Mouse (Mus musculus) lung, embryonic 16.5 days (tissue): ENCODE measurements at regions not wholly inside any gene's neighbourhood (a gene's known extent, or its start where the extent isn't known, plus 50 kb on each side); places are given as distances from the start of the nearest gene placed in this dataset.

ENCODE experiments used
- ATAC-seq: fragments of 200-750 bp; cut with Nextera tagmentation; 2 replicates; pipeline ENCODE4 v1.8.0; 2017; ENCODE audit warnings: low read depth, mild to moderate bottlenecking, moderate library complexity
- H3K27ac ChIP-seq: fragments of 300-500 bp; sonication (generic); 2 replicates; pipeline ENCODE4 v1.5.1; 2014; ENCODE audit warnings: mild to moderate bottlenecking, control low read depth, low read length
- H3K27me3 ChIP-seq: fragments of 300-500 bp; sonication (generic); 2 replicates; pipeline ENCODE4 v1.6.1; 2014; ENCODE audit warnings: low read depth, low read length, mixed read lengths; ENCODE audit not compliant: control insufficient read depth, insufficient read depth
- H3K36me3 ChIP-seq: fragments of 300-500 bp; sonication (generic); 2 replicates; pipeline ENCODE4 v1.6.1; 2014; ENCODE audit warnings: low read length; ENCODE audit not compliant: control insufficient read depth, insufficient read depth
- H3K4me1 ChIP-seq: fragments of 300-500 bp; sonication (generic); replicated peaks from 2 replicates; pipeline ENCODE4 v1.6.1; 2014; ENCODE audit warnings: low read length, mixed read lengths; ENCODE audit not compliant: control insufficient read depth, insufficient read depth
- H3K4me2 ChIP-seq: fragments of 300-500 bp; sonication (generic); 2 replicates; pipeline ENCODE4 v1.6.1; 2014; ENCODE audit warnings: low read depth, low read length, control low read depth
- H3K4me3 ChIP-seq: fragments of 300-500 bp; sonication (generic); 2 replicates; pipeline ENCODE4 v1.5.1; 2014; ENCODE audit warnings: mild to moderate bottlenecking, low read length, control low read depth
- H3K9ac ChIP-seq: fragments of 300-500 bp; sonication (generic); 2 replicates; pipeline ENCODE4 v1.6.1; 2014; ENCODE audit warnings: low read length, control low read depth
- H3K9me3 ChIP-seq: fragments of 300-500 bp; sonication (generic); 2 replicates; pipeline ENCODE4 v1.6.1; 2016; ENCODE audit warnings: low read length; ENCODE audit not compliant: control insufficient read depth
- WGBS: fragments of 180-500 bp; shearing (Covaris S2); extraction: QIAGEN DNeasy Blood & Tissue Kit; methylation state at CpG from one replicate; pipeline ENCODE4 v1.1.7; 2014; 5-methylcytosine and 5-hydroxymethylcytosine counted together

GRCm38 (mm10) chr16:29706996-29707395 is 127.9 kb downstream of the Opa1 start:
- no peak overlapping the region for H3K4me3 ChIP-seq
- H3K27ac ChIP-seq = no peak overlapping the region
- 95% methylated on average over 4 of the region's 4 CpGs for WGBS
- H3K4me2 ChIP-seq = no peak overlapping the region
- ATAC-seq = no peak
- H3K9me3 ChIP-seq = 0 out of 2 replicates have a peak, but pooled peaks cover 3% of the 10 kb centered on the region
- no peaks in the 10 kb centered on the region for H3K4me1 ChIP-seq
- H3K36me3 ChIP-seq = no peaks in the 10 kb centered on the region
- no peaks in the 10 kb centered on the region for H3K27me3 ChIP-seq
- H3K9ac ChIP-seq = no peak overlapping the region

DNA sequence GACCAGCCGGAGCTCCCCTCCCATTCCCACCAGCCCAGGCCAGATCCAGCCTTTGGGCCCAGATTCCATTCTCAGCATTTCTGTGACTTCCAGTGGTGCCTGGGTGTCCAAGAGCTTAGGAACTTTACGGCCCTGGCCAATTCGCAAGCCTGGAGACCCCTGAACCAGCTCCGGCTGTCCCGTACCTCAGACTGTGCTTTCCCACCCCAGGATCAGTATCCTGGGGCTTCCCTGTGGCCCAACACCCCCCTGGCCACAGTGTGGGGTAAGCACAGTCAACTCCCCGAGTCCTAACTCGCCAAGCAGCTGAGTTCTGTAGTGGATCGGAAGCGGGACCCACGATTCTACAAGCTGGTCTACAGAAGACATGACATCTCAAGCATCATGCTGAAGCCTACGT is 128.5 kb downstream of the Opa1 start:
- Histone ChIP-seq H3K4me2 (no peak overlapping the region), H3K9me3 (0 out of 2 replicates have a peak, but pooled peaks cover 3% of the 10 kb centered on the region), H3K9ac (no peak overlapping the region), H3K4me1 (no peaks in the 10 kb centered on the region), H3K27ac (no peak overlapping the region), H3K27me3 (no peaks in the 10 kb centered on the region), H3K36me3 (no peaks in the 10 kb centered on the region), H3K4me3 (no peak overlapping the region)
- no peak for ATAC-seq
- WGBS = 94% methylated on average over 11 of the region's 11 CpGs

- peak; percentile 88 for ATAC-seq
- no peak overlapping the region for H3K27ac ChIP-seq
- no peaks in the 10 kb centered on the region; the same call in 1 of the 2 replicates for H3K4me1 ChIP-seq
- WGBS = 42% methylated on average over 4 of the region's 4 CpGs
- H3K9me3 ChIP-seq = 0 out of 2 replicates have a peak, but pooled peaks cover 3% of the 10 kb centered on the region
- H3K27me3 ChIP-seq = no peaks in the 10 kb centered on the region
- no peak overlapping the region for H3K9ac ChIP-seq
- no peaks in the 10 kb centered on the region for H3K36me3 ChIP-seq
- no peak overlapping the region for H3K4me3 ChIP-seq
- H3K4me2 ChIP-seq = no peak overlapping the region
These were observed 129.9 kb downstream of the Opa1 start for GRCm38 (mm10) chr16:29709072-29709471.

GRCm38 (mm10) chr16:29711386-29711785 is 132.3 kb downstream of the Opa1 start:
- Histone ChIP-seq H3K4me1 (peaks cover 6% of the 10 kb centered on the region), H3K27ac (no peak overlapping the region), H3K9ac (no peak overlapping the region), H3K4me2 (no peak overlapping the region), H3K4me3 (no peak overlapping the region), H3K27me3 (no peaks in the 10 kb centered on the region), H3K9me3 (0 out of 2 replicates have a peak, but pooled peaks cover 3% of the 10 kb centered on the region), H3K36me3 (no peaks in the 10 kb centered on the region)
- ATAC-seq = no peak

- H3K36me3 ChIP-seq = no peaks in the 10 kb centered on the region
- no peak overlapping the region for H3K4me2 ChIP-seq
- WGBS = 64% methylated on average over 12 of the region's 12 CpGs
- H3K27me3 ChIP-seq = no peaks in the 10 kb centered on the region
- no peak overlapping the region for H3K4me3 ChIP-seq
- H3K4me1 ChIP-seq = peaks cover 6% of the 10 kb centered on the region
- H3K9me3 ChIP-seq = 0 out of 2 replicates have a peak, but pooled peaks cover 3% of the 10 kb centered on the region
- H3K9ac ChIP-seq = no peak overlapping the region
- no peak overlapping the region for H3K27ac ChIP-seq
- no peak for ATAC-seq
These were observed 133.0 kb downstream of the Opa1 start for GRCm38 (mm10) chr16:29711912-29712681.

GRCm38 (mm10) chr16:29714612-29715127 is 135.5 kb downstream of the Opa1 start:
- Histone ChIP-seq H3K4me2 (no peak overlapping the region), H3K9me3 (0 out of 2 replicates have a peak, but pooled peaks cover 3% of the 10 kb centered on the region), H3K4me1 (peaks cover 13% of the 10 kb centered on the region), H3K9ac (no peak overlapping the region), H3K27ac (no peak overlapping the region), H3K36me3 (no peaks in the 10 kb centered on the region), H3K4me3 (no peak overlapping the region), H3K27me3 (no peaks in the 10 kb centered on the region)
- ATAC-seq = peak; percentile 81
- 41% methylated on average over 10 of the region's 10 CpGs for WGBS

- ATAC-seq = 0 out of 2 replicates have a peak, but pooled peaks have one; percentile 27
- no peak overlapping the region for H3K4me3 ChIP-seq
- H3K27ac ChIP-seq = no peak overlapping the region
These were observed 139.8 kb downstream of the Opa1 start for GRCm38 (mm10) chr16:29718965-29719364.

GRCm38 (mm10) chr16:29719571-29720451 is 140.7 kb downstream of the Opa1 start:
- Histone ChIP-seq H3K27me3 (no peaks in the 10 kb centered on the region), H3K4me2 (no peak overlapping the region), H3K9me3 (no peaks in the 10 kb centered on the region), H3K4me1 (peaks cover 7% of the 10 kb centered on the region), H3K9ac (no peak overlapping the region), H3K36me3 (no peaks in the 10 kb centered on the region), H3K4me3 (no peak overlapping the region), H3K27ac (no peak overlapping the region)
- no peak for ATAC-seq
- WGBS = 74% methylated on average over 23 of the region's 23 CpGs

More at GRCm38 (mm10) chr16:29718965-29719364, 139.8 kb downstream of the Opa1 start:
- no peaks in the 10 kb centered on the region for H3K27me3 ChIP-seq
- peaks cover 13% of the 10 kb centered on the region for H3K4me1 ChIP-seq
- H3K4me2 ChIP-seq = no peak overlapping the region
- H3K36me3 ChIP-seq = no peaks in the 10 kb centered on the region
- H3K9ac ChIP-seq = no peak overlapping the region
- no peaks in the 10 kb centered on the region for H3K9me3 ChIP-seq
- 24% methylated on average over 10 of the region's 10 CpGs for WGBS

GRCm38 (mm10) chr16:29725153-29725552 is 146.0 kb downstream of the Opa1 start:
- Histone ChIP-seq H3K9me3 (no peaks in the 10 kb centered on the region), H3K9ac (no peak overlapping the region), H3K4me1 (peaks cover 11% of the 10 kb centered on the region), H3K4me3 (no peak overlapping the region), H3K36me3 (no peaks in the 10 kb centered on the region), H3K4me2 (no peak overlapping the region), H3K27me3 (peaks cover 4% of the 10 kb centered on the region; the same call in 1 of the 2 replicates), H3K27ac (no peak overlapping the region)
- WGBS = 74% methylated on average over 5 of the region's 5 CpGs
- no peak for ATAC-seq
